Mouse (Mus musculus) brain, adult 2 months (tissue): Measurements from ENCODE around the gene Zfp708.
A peak's percentile ranks its signal among the peaks of the same experiment; 100 is the strongest.
"Not testable (repeated sequence)": the region's sequence is repeated elsewhere in the genome, so short reads cannot be mapped to it uniquely, and the experiment has no call there.

Experiments used
- DNase-seq: peaks from one replicate; pipeline ENCODE4 v3.0.0; 2011; ENCODE audit warnings: low read depth, low spot score

Gene Zfp708

DNA sequence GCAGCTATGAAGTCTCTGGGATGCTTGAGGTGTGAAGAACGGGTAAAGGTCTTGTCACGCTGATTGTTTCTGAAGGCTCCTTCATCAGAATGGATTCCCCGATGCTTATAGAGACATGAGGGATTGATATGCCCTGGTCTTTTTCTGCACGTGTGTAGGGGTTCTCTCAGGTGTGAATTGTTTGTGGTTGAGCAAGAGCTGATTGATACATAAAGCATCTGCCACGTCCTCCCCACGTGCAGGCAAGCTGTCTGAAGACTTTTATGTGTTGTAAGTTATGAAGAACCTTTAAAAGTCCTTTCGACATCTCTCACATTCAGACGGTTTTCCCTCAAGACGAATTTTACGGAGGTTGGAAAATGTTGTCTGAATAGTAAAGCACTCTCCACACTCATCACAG is at the start of gene Zfp708:
Gene Zfp708 (minus strand): TSS at position 101 of the 400 bp plus-strand sequence.
- DNase-seq, result no peak

DNA sequence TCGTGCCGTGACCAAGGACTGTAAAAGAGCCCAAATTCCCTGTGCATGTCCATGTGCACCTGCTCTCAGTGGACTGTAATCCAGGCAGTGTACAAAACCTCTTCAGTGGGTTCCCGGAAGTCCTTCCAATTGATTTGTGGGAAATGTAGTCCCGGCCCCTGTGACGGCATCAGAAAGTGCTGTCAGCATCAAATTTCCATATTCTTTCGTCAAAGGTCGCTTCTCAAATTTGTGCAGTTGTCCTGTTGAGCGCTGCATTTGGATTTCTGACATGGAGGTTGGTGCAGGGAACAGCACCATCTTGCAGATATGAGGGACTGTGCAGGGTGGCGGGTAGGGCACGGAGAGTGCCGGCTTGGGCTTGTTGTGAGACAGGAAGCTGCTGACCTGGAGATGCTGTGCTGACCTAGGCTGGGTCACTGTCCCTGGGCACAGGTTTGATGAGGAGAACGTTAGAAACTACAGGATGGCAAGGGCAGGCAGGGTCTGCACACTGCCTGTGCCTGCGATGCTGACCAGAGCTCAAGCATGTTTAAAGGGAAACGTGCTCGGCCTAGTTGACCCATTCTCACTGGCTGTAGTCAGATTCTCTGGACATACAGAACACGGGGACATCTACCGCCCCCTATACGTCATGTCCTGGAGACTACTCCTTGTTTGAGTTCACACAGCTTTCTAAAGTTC is 30.4 kb upstream of the Zfp708 start:
- peak; percentile 97 for DNase-seq

DNA sequence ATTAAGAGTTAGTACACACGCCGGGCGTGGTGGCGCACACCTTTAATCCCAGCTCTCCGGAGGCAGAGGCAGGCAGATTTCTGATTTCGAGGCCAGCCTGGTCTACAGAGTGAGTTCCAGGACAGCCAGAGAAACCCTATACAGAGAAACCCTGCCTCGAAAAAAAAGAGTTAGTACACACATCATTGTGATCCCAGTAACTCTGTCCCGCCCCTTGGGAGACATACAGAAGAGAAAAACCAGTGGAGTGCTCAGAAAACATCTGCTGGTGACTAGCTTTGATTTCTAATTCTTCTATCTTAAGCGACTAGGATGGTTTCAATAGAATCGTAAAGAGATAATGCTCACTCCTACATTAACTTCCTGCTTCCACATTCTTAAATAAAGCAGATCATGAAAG is 29.7 kb upstream of the Zfp708 start:
- DNase-seq, result not testable (repeated sequence)

DNA sequence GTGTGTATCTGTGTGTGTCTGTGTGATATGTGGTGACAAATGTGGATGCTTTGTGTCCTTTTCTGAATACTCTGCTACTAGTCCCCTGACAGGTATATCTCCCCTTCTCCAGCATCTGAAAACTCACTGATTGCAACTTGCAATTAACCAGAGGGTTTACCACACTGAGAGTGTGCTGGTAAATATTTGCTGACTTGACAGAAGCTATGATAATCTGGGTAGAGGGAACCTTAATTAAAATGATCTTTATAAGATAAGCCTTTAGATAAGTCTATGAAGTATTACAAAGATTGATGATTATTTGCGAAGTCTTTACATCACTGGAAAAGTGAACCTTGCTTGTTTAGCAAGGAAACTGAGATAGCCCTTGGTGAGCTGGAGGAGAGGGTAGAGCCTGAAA is 26.7 kb upstream of the Zfp708 start:
- DNase-seq, result no peak

DNA sequence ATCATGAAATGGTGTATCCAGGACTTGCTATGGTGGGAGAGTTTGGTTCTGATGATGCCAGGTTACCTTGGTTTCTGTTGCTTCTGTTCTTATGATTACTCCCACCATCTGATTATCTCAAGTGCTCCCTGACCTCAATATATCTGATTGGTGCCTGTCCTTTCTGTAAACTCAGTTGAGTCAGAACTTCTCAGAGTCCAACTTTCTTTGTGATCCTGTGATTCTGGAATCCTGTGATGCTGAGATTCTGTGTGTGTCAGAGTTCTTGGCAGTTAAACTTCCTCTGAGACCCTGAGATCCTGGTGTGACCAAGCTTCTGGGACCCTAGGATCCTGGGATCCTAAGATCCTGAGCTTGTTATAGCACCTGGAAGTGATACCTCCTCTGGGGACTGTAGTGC is 23.6 kb upstream of the Zfp708 start, which contains the start of gene Zfp759:
Gene Zfp759 (plus strand): TSS at position 301 of the 400 bp plus-strand sequence.
- DNase-seq, result not testable (repeated sequence)

DNA sequence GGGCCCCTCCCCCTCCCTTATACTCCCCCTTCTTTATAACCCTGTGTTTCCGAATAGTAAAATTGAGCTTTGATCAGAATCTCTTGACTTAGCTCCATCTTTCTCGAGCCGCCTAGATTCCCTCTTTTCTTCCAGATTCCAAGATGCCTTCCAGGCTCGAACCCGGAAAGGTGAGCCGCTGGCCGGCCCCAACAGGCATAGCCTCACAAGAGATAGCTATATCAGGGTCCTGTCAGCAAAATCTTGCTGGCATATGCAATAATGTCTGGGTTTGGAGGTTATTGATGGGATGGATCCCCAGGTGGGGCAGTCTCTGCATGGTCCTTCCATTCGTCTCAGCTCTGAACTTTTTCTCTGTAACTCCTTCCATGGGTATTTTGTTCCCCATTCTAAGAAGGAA is 18.4 kb upstream of the Zfp708 start, which contains the start of gene Rslcan18:
Gene Rslcan18 (minus strand): TSS at position 101 of the 400 bp plus-strand sequence.
- not testable (repeated sequence) for DNase-seq

DNA sequence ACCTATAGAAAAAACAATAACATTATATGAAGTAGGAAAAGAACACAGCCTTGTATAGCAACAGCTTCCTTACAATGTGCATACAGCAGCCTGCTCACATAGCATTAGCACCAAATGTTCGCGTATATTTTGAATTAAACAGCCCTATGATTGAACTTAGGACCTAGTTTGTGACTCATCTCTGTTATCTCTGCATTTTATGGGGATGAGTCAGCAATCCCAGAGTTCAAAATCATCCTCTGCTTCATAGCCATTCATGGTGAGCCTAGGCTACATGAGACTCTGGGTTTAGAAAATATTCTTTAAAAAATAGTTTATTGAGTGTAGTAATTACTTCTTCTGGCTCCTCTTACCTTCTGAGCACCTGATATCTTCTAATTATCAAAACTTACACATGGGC is 15.5 kb upstream of the Zfp708 start:
- no peak for DNase-seq

DNA sequence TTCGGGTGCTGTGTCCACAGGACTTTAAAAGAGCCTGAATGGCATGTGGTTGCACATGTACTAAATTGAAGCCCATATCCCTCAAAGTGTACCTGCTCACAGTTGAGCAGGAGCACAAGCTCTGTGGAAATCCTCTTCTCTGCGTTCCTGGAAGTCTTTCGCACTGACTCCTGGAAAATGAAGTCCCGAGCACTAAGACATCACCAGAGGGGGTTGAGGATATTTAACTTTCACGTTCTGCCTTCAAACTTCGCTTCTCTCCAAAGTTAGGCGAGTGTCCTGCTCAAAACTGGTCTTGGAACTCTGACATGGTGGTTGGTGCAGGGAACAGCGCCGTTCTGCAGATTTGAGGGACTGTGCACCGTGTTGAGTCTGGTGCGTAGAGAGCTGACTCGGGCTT is 14.3 kb upstream of the Zfp708 start:
- no peak for DNase-seq

DNA sequence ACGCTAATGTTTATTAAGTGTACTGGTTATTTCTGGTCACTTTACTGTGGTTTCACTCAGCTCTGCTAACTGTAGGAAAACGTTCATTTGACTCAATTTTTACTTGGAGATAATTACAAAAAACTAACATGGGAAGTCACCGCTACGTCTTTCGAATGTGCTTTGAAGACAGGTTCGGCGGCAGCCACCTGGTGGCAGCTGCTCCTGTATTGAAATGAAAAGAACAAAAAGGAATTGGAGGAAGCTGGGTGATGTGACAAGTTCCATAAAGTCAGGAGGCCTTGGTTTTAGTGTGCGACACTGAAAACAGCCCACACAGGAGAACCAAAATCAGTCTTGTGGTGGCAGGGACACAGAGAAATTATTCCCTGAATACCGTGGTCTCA is 11.0 kb upstream of the Zfp708 start:
- DNase-seq, result no peak

DNA sequence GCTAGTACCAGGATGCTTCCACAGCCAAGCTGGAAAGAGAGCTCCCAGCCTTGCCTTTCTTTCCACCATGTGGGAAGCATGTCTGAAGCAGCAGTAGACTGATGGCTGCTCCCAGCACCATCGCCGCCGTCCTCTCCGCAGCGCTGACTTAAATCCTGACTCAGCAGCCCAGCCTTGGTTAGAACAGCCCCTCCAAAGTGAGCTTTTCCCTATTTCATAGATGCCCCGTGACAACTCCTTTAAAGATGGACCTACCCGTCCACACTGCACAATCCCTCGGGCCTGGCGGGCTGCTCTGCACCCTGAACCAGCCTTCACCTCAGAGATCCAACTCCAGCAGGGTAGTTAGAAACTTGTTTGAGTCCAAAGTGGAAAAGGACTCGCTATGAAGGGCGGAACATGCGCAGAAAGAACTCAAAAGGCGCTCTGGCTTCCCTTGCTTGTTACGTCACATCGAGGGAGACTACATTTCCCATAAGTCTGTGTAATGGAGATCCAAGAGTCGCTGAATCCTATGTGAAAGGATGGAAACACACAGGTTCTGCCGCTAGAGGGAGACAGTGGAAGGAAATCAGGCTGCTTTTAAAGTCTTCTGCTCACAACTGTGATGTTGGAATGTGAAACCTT is 10.5 kb upstream of the Zfp708 start, which contains the start of gene Gm28557:
Gene Gm28557 (minus strand): TSS at position 411 of the 627 bp plus-strand sequence.
- peak; percentile 99 for DNase-seq

DNA sequence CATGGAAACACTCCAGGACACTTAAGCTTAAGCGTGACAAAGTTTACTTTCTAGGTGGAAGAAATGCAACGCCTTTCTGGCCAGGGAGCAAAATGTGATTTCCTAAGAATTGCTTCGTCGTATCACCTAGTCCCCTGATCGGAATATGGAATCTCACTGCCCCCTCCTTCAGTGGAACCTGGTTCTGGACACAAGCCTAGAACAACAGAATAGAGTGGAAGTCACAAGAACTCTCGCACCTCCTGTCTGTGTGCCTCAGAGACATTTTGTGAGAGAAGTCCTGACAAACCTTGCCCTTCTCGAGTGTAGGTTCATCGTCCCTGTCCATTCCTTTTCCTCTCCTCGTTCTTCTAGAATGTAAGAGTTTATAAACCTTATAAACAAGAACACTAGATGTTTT is 9.9 kb upstream of the Zfp708 start:
- DNase-seq, result no peak

DNA sequence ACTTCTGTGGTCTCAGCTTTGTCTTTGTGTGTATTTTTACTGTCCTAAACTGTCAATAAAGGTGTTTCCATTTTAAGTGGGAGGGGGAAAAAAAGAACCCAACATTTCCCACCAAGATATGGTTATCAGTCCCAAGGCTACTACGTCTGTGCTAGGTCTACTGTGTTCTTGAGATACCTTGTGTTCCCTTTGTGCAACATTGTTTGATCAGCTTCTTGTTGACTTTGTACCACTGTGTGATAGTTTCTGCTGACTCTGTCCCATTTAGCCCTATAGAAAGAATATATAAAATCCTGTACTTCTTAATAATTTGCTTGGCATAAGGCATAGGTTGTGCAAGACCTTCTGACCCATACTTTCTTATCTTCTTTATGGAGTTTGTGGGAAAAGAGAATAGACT is 7.6 kb downstream of the Zfp708 start:
- no peak for DNase-seq

DNA sequence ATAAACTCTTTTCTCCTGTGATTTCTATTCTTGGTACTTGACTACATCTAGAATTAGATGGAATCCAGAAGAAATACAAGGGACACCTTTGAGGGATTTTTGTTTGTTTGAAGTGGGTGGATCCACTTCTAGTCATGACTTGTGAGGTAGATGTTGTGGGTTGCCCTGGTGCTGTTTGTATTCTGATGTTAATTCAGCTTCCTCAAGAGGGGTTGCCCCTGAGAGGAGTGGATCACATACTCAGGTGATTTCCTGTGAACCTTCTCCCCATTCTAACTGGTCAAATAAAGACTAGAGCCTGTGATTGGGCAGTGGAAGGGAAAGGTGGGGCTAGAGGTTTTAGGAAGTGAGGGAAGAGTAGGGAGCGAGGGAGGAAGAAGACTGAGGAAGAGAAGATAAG is 15.8 kb downstream of the Zfp708 start:
- DNase-seq, result peak; percentile 8

DNA sequence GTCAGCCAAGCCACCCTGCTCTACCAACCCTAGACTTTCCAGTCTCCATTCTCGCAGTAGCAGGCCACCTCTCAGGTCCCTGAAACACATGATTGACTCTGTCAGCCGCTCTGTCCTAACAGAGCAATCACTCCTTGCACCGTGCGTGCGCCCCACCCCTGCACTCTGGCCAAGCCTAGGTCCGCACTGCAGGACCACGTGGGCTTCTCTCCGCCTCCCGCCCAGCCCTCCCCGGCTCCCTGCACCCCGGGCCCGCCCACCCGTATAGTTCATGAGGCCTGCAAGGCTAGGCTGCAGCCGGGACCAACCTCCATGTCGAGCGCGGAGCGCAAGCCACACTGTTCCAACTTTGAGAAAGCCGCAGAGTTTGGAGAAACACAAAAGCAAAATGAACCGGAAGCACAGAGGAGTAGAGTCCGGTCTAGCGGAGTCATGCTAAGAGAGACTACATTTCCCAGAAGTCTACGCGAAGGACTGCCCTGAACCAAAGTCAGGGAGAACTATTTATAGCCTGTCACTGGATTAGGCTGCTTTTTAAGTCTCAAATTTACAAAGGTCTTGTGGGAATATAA is 16.5 kb downstream of the Zfp708 start:
- peak; percentile 95 for DNase-seq

DNA sequence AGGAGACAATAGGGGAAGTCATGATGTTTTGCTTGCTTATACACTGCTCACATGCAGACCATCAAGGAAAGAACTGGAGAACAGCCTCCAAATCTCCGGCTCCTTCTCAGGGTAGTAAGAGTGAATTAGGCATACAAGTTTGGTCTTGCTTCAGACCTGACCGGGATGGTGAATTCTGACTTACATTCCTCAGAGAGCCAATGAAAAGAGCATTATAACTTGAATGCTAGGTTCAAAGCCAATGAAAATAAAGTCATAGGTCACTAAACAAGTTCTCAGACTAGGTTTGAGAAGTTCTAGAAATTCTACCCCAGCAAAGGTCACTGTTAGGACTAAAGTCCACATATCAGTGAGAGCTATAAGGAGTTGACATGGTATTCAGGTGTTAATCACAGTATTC is 20.5 kb downstream of the Zfp708 start:
- DNase-seq, result no peak

DNA sequence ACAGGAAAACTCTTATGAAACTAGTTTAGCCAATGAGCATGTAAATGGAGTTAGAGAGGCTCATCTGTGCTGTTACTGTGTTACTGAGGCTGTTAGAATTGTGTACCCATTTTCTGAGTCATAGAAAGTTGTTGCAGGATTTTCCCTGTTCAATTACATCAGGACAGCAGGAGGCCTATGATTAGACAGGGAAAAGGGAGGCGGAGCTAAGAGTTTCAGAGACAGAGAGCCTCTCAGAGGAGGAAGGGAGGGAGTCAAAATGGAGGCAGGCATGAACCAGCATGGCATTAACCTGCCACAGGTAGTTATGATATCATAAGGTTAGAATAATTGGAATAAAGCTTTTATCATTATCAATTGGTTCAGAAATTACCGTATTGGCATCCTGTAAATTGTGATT is 25.0 kb downstream of the Zfp708 start:
- DNase-seq, result no peak

DNA sequence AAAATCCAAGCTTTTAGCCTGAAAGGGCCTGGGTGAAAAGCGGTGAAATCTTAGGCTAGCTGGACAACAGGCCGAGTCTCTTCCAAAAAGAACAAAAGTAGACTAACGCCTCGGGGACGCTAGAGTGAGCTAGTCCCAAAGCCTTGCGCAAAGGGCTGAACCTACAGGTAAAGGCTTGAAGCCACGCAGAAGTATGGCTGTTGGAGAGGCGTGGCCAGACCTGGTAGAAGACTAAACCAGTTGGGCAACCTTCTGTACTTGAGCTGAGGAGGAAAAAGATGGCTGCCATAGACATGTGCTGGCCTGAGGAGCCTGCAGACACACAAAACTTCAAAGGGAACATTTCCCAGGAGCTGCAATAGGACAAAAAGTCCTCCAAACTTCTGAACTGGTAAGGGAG is 32.4 kb downstream of the Zfp708 start:
- DNase-seq, result no peak

DNA sequence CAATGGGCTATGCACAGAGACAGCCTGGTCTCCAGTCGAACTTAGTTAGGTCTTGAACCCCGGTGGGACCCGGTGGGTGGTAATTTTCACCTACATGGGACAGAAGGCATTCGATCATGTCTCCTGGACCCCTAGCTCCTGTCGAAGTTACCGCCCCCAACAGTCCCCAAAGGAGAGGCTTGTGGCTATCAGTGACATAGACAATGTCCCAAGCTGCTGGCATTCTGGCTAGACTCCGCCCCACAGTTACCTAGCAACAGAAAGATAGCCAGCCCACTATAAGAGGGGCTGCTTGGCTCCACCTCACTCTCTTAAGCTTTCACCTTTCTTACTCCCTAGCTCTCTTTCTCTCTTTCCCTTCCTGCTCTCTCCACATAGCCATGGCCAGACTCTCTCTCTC is 35.3 kb downstream of the Zfp708 start:
- no peak for DNase-seq

DNA sequence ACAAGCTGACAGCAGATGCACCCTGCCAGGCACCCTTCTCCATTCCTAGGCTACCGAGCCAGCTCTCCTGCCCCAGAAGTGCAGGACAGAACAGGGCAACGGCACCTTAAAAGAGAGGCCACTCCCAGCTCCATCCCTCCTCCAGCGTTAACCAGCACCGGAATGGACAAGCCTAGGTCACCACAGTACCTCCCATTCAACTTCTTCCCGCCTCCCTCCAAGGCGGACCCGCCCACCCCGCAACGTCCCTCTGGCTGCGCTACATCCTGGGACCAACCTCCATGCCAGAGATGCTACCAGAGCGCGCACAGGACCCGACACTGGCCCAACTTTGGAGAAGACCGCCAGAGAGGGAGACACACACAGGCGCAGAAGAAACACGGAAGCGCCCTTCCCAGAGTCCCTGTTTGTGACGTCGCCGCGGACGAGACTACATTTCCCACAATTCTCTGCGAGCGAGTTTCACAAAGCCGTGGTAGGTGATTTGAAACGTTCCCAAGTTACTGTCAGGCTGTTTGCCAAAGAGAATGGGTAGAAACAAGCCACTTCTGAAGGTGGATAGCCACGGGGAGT is 36.9 kb downstream of the Zfp708 start, which contains the start of gene Zfp712:
Gene Zfp712 (minus strand): TSS at position 385 of the 573 bp plus-strand sequence.
- peak; percentile 99 for DNase-seq

DNA sequence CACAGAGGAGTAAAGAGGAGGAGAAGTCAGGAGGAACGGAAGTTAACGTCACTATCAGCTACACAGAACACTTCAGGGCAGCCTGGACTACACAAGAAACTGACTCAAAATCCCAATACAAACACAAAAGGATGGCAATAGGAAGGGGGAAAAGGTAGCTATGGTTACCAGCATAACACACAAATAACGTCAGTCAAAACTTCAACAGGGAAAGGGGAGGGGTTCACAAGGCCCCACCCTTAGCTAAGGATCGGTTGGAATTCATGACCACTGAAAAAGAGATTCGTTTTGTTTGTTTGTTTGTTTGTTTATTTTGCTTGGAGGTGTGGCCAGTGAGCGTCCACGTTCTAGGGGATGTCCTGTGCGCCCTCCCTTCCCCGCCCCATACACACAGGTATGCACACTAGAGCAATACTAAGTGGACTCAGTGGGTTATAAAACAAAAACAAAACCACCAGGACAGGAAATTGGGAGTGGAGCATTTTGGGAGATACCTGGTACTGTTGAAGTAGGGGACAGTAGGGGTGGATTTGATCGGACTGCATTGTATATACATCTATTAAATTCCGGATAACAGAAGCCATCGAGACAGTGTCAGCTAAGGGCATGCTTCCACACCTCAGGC is 37.5 kb downstream of the Zfp708 start:
- DNase-seq, result peak; percentile 8
